Mouse (Mus musculus): ENCODE results near the gene Rras2. TPM values are rescaled to one million over a fixed set of nuclear protein-coding genes. Genes with fewer than 3 reads are reported as not detected.

The Rras2 gene
- polyA plus RNA-seq, 1 experiment from 2014 or later = 18.9 TPM

DNA sequence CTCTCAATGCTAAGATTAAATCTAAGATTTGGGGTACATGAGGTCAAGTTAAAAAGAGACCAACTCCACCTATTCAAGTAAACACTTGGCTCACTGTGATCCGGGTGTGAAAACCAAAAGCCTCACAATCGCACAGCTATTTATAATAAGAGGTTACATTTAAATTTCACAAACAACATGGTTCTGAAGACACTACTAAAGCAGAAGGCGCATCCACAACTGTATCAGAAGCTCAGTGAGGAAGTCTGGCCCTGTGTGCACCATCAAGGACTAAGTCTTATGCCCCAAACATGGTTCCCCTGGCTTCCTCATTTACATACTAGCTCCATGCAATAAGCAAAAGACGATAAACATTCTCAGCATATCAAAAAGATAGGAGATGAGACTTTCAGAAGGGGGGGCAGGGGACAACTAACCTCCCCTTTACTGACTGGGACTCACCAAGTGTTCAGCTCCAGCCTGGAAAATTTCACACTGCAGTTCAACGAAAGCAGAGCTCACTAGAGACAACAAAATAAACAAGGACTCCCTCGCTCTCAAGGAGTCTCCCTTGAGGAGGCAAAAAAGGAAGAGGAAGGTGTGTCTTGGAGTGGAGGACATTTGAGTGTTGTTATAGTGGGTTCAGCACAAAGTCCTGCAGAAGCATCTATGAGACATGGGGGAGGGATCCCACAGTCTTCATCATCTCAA, 31.4 kb downstream of the Rras2 start:
- Histone ChIP-seq H3K9ac (replicated peaks; ENCODE audit: low read depth, low read length) (no peak overlapping the region), H3K27me3 (ENCODE audit: control insufficient read depth, insufficient read depth, low read length) (no peaks in the 10 kb centered on the region), H3K27ac (ENCODE audit: low read depth, low read length) (no peak overlapping the region), H3K4me3 (ENCODE audit: low read depth, low read length) (no peak overlapping the region), H3K36me3 (ENCODE audit: control insufficient read depth, insufficient read depth, low read length) (no peaks in the 10 kb centered on the region), H3K9me3 (ENCODE audit: control insufficient read depth, low read length) (no peaks in the 10 kb centered on the region), H3K4me2 (ENCODE audit: low read depth, low read length) (no peak overlapping the region), H3K4me1 (ENCODE audit: control insufficient read depth, insufficient read depth, low read length) (0 out of 2 replicates have a peak, but pooled peaks cover 3% of the 10 kb centered on the region)
- WGBS = 82% methylated on average over 6 of the region's 6 CpGs
- no peak for ATAC-seq (ENCODE audit: low read depth)

DNA sequence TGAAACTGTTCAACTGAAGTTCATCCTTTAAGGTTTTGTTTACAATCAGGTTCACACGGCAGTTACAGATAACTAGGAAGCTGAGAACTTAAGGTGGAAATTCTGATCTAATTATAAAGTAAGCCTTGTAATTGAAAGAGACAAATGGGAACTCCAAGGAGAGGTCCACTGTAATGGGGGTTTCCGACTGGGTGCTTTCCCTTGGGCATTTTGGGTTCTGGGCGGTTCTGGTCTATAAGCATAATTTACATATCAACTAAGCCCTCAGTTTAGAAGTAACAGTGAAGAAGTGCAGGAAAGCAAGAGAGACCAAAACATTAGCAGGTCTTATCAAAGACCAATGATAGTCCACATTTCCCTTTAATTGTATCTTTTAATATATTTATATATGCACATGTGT, 33.8 kb downstream of the Rras2 start:
- no peak overlapping the region for H3K9ac ChIP-seq (replicated peaks; ENCODE audit: low read depth, low read length)
- H3K4me2 ChIP-seq (ENCODE audit: low read depth, low read length) = no peak overlapping the region
- no peaks in the 10 kb centered on the region for H3K36me3 ChIP-seq (ENCODE audit: control insufficient read depth, insufficient read depth, low read length)
- no peaks in the 10 kb centered on the region for H3K27me3 ChIP-seq (ENCODE audit: control insufficient read depth, insufficient read depth, low read length)
- WGBS = 81% methylated on average over 3 of the region's 3 CpGs
- H3K27ac ChIP-seq (ENCODE audit: low read depth, low read length) = no peak overlapping the region
- H3K4me3 ChIP-seq (ENCODE audit: low read depth, low read length) = no peak overlapping the region
- 0 out of 2 replicates have a peak, but pooled peaks cover 3% of the 10 kb centered on the region for H3K4me1 ChIP-seq (ENCODE audit: control insufficient read depth, insufficient read depth, low read length)
- no peak for ATAC-seq (ENCODE audit: low read depth)
- H3K9me3 ChIP-seq (ENCODE audit: control insufficient read depth, low read length) = no peaks in the 10 kb centered on the region

DNA sequence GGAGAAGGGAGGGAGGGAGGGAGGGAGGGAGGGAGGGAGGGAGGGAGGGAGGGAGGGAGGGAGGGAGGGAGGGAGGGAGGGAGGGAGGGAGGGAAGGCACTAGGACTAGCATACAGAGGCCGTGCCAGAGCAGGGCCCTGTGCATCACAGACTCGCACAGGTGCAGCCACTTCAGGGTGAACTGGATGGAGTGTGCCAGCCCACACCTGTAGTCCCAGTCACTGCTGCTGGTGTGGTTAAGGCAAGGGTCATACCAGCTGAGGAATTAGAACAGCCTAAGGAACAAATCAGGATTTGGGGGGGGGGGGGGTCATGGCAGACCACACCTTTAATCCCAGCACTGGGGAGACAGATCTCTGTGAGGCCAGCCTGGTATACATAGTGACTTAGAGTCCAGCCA, 34.5 kb downstream of the Rras2 start:
- no peaks in the 10 kb centered on the region for H3K36me3 ChIP-seq (ENCODE audit: control insufficient read depth, insufficient read depth, low read length)
- H3K9ac ChIP-seq (replicated peaks; ENCODE audit: low read depth, low read length) = no peak overlapping the region
- no peaks in the 10 kb centered on the region for H3K9me3 ChIP-seq (ENCODE audit: control insufficient read depth, low read length)
- H3K27me3 ChIP-seq (ENCODE audit: control insufficient read depth, insufficient read depth, low read length) = no peaks in the 10 kb centered on the region
- 0 out of 2 replicates have a peak, but pooled peaks cover 3% of the 10 kb centered on the region for H3K4me1 ChIP-seq (ENCODE audit: control insufficient read depth, insufficient read depth, low read length)
- no peak for ATAC-seq (ENCODE audit: low read depth)
- no peak overlapping the region for H3K4me2 ChIP-seq (ENCODE audit: low read depth, low read length)
- no peak overlapping the region for H3K27ac ChIP-seq (ENCODE audit: low read depth, low read length)
- no peak overlapping the region for H3K4me3 ChIP-seq (ENCODE audit: low read depth, low read length)
- WGBS = 52% methylated on average over 2 of the region's 2 CpGs

DNA sequence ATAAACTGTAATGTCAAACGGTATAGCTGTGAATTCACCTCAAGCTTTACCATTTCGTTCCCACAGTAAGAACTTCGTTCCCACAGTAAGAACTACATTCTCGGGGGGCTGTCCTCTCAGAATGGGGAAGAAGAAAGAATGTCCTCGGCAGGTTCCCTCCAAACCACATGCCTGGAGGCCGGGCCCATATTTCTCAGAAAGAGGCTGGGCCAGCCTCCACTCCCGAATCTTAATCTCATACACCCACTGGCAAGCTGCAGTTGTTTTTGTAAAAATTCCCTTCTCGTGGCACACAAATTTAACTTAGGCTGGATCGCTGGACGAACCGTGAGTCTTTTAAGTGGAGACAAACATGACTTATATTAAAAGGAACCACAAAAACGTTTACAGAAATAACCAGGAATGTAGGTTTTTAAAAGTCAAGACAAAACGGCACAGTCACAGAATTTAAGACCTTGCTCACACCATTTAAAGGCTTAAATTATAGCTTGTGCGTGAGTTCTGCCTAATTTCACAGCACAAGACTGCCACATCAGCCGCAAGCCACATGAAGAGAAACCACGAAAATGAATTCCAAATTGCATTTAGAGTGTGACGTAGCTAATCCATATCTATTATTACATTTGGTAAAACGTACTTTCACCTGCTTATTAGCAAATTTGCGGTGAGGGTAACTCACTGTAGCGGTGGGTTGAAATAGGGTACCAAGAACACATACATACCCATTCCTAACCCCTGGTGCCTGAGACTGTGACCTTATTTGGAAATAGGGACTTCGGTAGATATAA, 35.8 kb downstream of the Rras2 start:
- H3K9ac ChIP-seq (replicated peaks; ENCODE audit: low read depth, low read length) = no peak overlapping the region
- 84% methylated on average over 21 of the region's 21 CpGs for WGBS
- ATAC-seq (ENCODE audit: low read depth) = no peak

DNA sequence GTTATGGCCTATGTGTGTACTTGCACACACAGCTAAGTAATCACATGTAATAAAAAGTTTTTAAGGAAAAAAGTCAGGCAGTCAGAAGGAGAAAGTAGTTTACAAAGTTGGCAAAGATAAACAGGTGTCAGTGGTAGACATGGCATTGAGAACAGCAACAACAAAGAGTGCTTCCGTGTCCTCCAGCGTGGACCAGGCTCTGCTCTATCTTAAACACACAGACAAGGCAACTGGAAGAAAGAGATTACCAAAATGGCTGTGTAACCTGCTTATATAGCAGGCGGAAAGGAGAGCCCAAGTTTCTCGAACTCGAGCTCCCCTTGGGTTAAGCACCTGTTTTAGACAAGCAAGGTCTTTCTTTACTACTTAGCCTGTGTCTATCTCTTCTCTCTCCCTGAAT, 37.3 kb downstream of the Rras2 start:
- H3K9me3 ChIP-seq (ENCODE audit: control insufficient read depth, low read length) = no peaks in the 10 kb centered on the region
- no peak overlapping the region for H3K27ac ChIP-seq (ENCODE audit: low read depth, low read length)
- 97% methylated on average over 5 of the region's 5 CpGs for WGBS
- H3K4me2 ChIP-seq (ENCODE audit: low read depth, low read length) = no peak overlapping the region
- no peak overlapping the region for H3K9ac ChIP-seq (replicated peaks; ENCODE audit: low read depth, low read length)
- H3K4me3 ChIP-seq (ENCODE audit: low read depth, low read length) = no peak overlapping the region
- ATAC-seq (ENCODE audit: low read depth) = no peak
- H3K27me3 ChIP-seq (ENCODE audit: control insufficient read depth, insufficient read depth, low read length) = no peaks in the 10 kb centered on the region
- no peaks in the 10 kb centered on the region for H3K4me1 ChIP-seq (ENCODE audit: control insufficient read depth, insufficient read depth, low read length)
- H3K36me3 ChIP-seq (ENCODE audit: control insufficient read depth, insufficient read depth, low read length) = no peaks in the 10 kb centered on the region

More for the DNA sequence above, 35.8 kb downstream of the Rras2 start:
- Histone ChIP-seq H3K27me3 (ENCODE audit: control insufficient read depth, insufficient read depth, low read length) (no peaks in the 10 kb centered on the region), H3K9me3 (ENCODE audit: control insufficient read depth, low read length) (no peaks in the 10 kb centered on the region), H3K36me3 (ENCODE audit: control insufficient read depth, insufficient read depth, low read length) (no peaks in the 10 kb centered on the region), H3K4me1 (ENCODE audit: control insufficient read depth, insufficient read depth, low read length) (no peaks in the 10 kb centered on the region), H3K4me3 (ENCODE audit: low read depth, low read length) (no peak overlapping the region), H3K4me2 (ENCODE audit: low read depth, low read length) (no peak overlapping the region), H3K27ac (ENCODE audit: low read depth, low read length) (no peak overlapping the region)

DNA sequence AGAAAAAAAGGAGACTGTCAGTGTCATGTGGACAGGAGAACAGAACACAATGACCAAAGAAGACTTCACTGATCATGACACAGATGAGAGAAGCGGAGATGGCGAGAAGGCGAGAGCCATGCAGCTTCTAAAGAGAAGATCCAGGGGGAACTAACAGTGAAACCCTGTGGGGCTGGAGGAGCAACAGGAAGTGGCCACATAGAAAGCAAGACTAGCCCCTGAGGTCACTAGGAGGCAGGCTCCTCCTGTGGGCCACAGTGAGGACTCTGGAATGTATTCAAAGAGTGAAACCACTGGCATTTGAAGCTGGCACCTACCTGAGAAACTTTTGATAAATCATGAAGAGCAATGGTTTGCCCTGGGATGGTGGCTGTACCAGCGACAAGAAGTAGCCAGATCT, 38.2 kb downstream of the Rras2 start:
- 93% methylated on average over 4 of the region's 4 CpGs for WGBS

DNA sequence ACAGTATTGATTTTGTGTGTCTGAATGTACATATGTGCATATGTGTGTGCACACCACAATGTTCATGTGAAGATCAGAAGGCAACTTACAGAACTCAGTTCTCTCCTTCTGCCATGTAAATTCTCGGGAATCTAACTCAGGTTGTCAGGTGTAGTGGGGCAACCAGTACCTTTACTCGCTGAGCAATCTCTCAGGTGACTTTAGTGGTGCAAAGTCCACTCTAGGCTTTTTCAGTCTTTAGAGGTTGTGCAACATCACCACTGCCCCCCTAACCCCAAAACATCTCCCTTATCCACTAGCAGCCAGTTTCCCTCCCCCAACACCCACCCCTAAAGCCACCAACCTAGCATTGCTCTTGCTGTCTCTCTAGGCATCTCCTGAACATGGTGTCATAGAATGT, 43.0 kb downstream of the Rras2 start:
- H3K4me3 ChIP-seq (ENCODE audit: low read depth, low read length) = no peak overlapping the region
- H3K4me2 ChIP-seq (ENCODE audit: low read depth, low read length) = no peak overlapping the region
- no peaks in the 10 kb centered on the region for H3K9me3 ChIP-seq (ENCODE audit: control insufficient read depth, low read length)
- no peaks in the 10 kb centered on the region for H3K36me3 ChIP-seq (ENCODE audit: control insufficient read depth, insufficient read depth, low read length)
- H3K27me3 ChIP-seq (ENCODE audit: control insufficient read depth, insufficient read depth, low read length) = no peaks in the 10 kb centered on the region
- H3K27ac ChIP-seq (ENCODE audit: low read depth, low read length) = no peak overlapping the region
- no peaks in the 10 kb centered on the region for H3K4me1 ChIP-seq (ENCODE audit: control insufficient read depth, insufficient read depth, low read length)
- 86% methylated on average over 2 of the region's 2 CpGs for WGBS
- no peak overlapping the region for H3K9ac ChIP-seq (replicated peaks; ENCODE audit: low read depth, low read length)
- ATAC-seq (ENCODE audit: low read depth) = no peak

More for the DNA sequence above, 38.2 kb downstream of the Rras2 start:
- H3K4me3 ChIP-seq (ENCODE audit: low read depth, low read length) = no peak overlapping the region
- H3K4me1 ChIP-seq (ENCODE audit: control insufficient read depth, insufficient read depth, low read length) = no peaks in the 10 kb centered on the region
- no peak overlapping the region for H3K4me2 ChIP-seq (ENCODE audit: low read depth, low read length)
- no peak overlapping the region for H3K27ac ChIP-seq (ENCODE audit: low read depth, low read length)
- H3K36me3 ChIP-seq (ENCODE audit: control insufficient read depth, insufficient read depth, low read length) = no peaks in the 10 kb centered on the region
- no peaks in the 10 kb centered on the region for H3K27me3 ChIP-seq (ENCODE audit: control insufficient read depth, insufficient read depth, low read length)
- H3K9me3 ChIP-seq (ENCODE audit: control insufficient read depth, low read length) = no peaks in the 10 kb centered on the region
- no peak for ATAC-seq (ENCODE audit: low read depth)
- H3K9ac ChIP-seq (replicated peaks; ENCODE audit: low read depth, low read length) = no peak overlapping the region

DNA sequence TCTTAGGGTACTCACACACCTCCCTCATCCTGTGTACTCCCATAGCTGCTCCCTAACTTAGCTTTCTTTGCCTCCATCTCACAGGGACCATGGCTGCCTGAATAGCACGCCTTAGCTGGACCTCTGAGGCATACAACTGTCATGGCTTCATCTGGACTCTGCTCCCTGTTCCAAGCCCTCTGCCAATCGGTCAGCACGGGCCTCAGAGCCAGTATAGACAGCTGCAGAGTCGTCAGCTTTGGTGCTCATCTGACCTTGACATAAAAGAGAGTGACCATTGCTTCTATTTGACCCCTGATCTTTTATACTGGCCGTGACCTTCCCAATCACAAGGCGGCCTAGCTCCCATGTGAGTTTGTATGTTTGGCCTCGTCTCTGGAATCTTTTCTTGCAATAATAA, 43.4 kb downstream of the Rras2 start:
- no peaks in the 10 kb centered on the region for H3K36me3 ChIP-seq (ENCODE audit: control insufficient read depth, insufficient read depth, low read length)
- no peak overlapping the region for H3K4me2 ChIP-seq (ENCODE audit: low read depth, low read length)
- no peak overlapping the region for H3K4me3 ChIP-seq (ENCODE audit: low read depth, low read length)
- H3K27ac ChIP-seq (ENCODE audit: low read depth, low read length) = no peak overlapping the region
- H3K9me3 ChIP-seq (ENCODE audit: control insufficient read depth, low read length) = no peaks in the 10 kb centered on the region
- 43% methylated on average over 7 of the region's 7 CpGs for WGBS
- H3K27me3 ChIP-seq (ENCODE audit: control insufficient read depth, insufficient read depth, low read length) = no peaks in the 10 kb centered on the region
- no peak for ATAC-seq (ENCODE audit: low read depth)
- no peak overlapping the region for H3K9ac ChIP-seq (replicated peaks; ENCODE audit: low read depth, low read length)
- no peaks in the 10 kb centered on the region for H3K4me1 ChIP-seq (ENCODE audit: control insufficient read depth, insufficient read depth, low read length)

Measured in neural tube, embryonic 14.5 days (tissue).